Mouse (Mus musculus) retina, embryonic 14.5 days (tissue): Measurements from ENCODE around the gene Nxph1.
A peak's percentile ranks its signal among the peaks of the same experiment; 100 is the strongest.

Experiments
- DNase-seq: peaks from one replicate; pipeline ENCODE4 v3.0.0-alpha.2; 2015; ENCODE audit warnings: low spot score

Nxph1 gene

GRCm38 (mm10) chr6:8948131-8948470, at the start of gene Nxph1:
Gene Nxph1, plus strand, starts transcription at chr6:8948431.
- no peak for DNase-seq

- DNase-seq: no peak
Observed at GRCm38 (mm10) chr6:8900021-8900728, 48.1 kb upstream of the Nxph1 start.

- DNase-seq: no peak
Observed at GRCm38 (mm10) chr6:8900729-8901122, 47.5 kb upstream of the Nxph1 start.

GRCm38 (mm10) chr6:8907917-8908316, 40.3 kb upstream of the Nxph1 start:
- no peak for DNase-seq

GRCm38 (mm10) chr6:8913404-8913803, 34.8 kb upstream of the Nxph1 start:
- DNase-seq: no peak

- DNase-seq: no peak
Observed at GRCm38 (mm10) chr6:8914682-8915081, 33.5 kb upstream of the Nxph1 start.

- no peak for DNase-seq
Observed at GRCm38 (mm10) chr6:8924481-8924880, 23.8 kb upstream of the Nxph1 start.

GRCm38 (mm10) chr6:8935241-8935640, 13.0 kb upstream of the Nxph1 start:
- no peak for DNase-seq

GRCm38 (mm10) chr6:8935705-8936104, 12.5 kb upstream of the Nxph1 start:
- DNase-seq: peak; percentile 93

GRCm38 (mm10) chr6:8936168-8936567, 12.1 kb upstream of the Nxph1 start:
- no peak for DNase-seq

- peak; percentile 75 for DNase-seq
Observed at GRCm38 (mm10) chr6:8948471-8949411, 510 bp downstream of the Nxph1 start.

GRCm38 (mm10) chr6:8949665-8950201, 1.5 kb downstream of the Nxph1 start:
- DNase-seq: peak; percentile 52

- DNase-seq: peak; percentile 9
Observed at GRCm38 (mm10) chr6:8950611-8951325, 2.5 kb downstream of the Nxph1 start.

GRCm38 (mm10) chr6:8951326-8951695, 3.1 kb downstream of the Nxph1 start:
- peak; percentile 86 for DNase-seq

GRCm38 (mm10) chr6:8951884-8952590, 3.8 kb downstream of the Nxph1 start:
- no peak for DNase-seq

- peak; percentile 15 for DNase-seq
Observed at GRCm38 (mm10) chr6:8955817-8956529, 7.7 kb downstream of the Nxph1 start.

GRCm38 (mm10) chr6:8956743-8957528, 8.7 kb downstream of the Nxph1 start:
- peak; percentile 21 for DNase-seq

GRCm38 (mm10) chr6:8957529-8957887, 9.3 kb downstream of the Nxph1 start:
- peak; percentile 70 for DNase-seq

- peak; percentile 76 for DNase-seq
Observed at GRCm38 (mm10) chr6:8958081-8958919, 10.1 kb downstream of the Nxph1 start.
